Mouse (Mus musculus): ENCODE results near the gene Pmpcb. TPM values are rescaled to one million over a fixed set of nuclear protein-coding genes. Genes with fewer than 3 reads are reported as not detected.

Gene Pmpcb
- polyA plus RNA-seq, 1 experiment from 2014 or later = 131 TPM

DNA sequence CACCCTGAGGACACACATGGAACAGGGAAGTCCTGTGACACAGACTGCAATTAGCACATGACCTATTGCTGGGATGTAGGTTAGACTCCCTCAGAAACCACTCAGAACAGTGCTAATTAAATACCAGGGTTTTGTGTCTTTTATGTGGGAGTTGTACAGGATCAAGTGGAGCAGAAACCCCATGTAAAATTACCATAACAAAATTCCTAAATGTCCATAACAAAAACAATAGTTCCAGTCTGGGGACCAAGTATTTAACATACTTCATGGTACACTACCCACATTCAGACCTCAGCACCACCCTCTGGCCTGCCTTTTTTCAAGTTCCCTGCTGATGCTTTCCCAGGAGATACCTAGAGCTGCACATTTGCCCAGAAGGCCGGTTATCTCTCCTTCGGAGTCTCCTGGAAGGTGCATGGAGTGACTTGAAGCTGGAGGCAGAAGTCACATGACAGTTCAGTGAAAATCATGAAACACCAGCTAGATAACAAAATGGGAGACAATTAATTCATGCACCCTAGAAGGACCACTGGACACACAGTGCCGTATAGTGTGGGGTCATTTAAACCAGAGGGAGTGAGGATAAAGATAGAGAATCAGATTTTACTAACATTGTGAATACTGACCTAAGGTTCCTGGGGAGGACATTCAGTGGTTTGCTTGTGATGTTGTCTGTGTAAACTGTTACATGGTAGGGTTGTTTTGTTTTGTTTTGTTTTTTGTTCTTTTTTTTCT is 4.6 kb upstream of the Pmpcb start:
- WGBS = 63% methylated on average over 3 of the region's 3 CpGs
- H3K27me3 ChIP-seq (replicated peaks) = no peaks in the 10 kb centered on the region
- no peak for ATAC-seq (ENCODE audit: insufficient number of reproducible peaks, low FRiP score)
- H3K27ac ChIP-seq (ENCODE audit: poor library complexity, severe bottlenecking) = peak overlapping the region; percentile 61
- no peaks in the 10 kb centered on the region for H3K9me3 ChIP-seq (replicated peaks)
- H3K36me3 ChIP-seq = no peaks in the 10 kb centered on the region
- H3K9ac ChIP-seq = no peak overlapping the region
- no peak overlapping the region for H3K4me3 ChIP-seq
- H3K4me2 ChIP-seq = no peak overlapping the region
- 0 out of 2 replicates have a peak, but pooled peaks cover 5% of the 10 kb centered on the region for H3K4me1 ChIP-seq (replicated peaks)

DNA sequence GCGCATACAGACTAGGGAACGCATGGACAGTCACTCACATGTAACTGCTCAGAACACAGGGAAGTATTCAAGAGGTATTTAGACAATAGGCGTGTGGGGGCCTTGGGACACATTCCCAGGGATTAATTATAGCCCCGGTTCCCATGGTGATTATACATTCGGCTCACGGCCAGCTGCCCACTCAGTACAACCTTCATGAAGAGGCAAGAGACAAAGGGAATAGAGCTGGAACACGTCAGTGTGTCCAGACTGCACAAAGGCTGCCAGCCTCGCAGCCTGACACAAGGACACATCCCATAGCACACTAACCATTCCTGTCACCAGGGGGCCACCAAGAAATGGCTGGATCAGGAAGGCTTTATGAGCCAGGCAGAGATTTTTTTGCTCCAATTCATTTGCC is 4.0 kb upstream of the Pmpcb start:
- H3K4me3 ChIP-seq = no peak overlapping the region
- H3K27me3 ChIP-seq (replicated peaks) = no peaks in the 10 kb centered on the region
- H3K36me3 ChIP-seq = no peaks in the 10 kb centered on the region
- peaks cover 10% of the 10 kb centered on the region for H3K4me1 ChIP-seq (replicated peaks)
- no peak overlapping the region for H3K4me2 ChIP-seq
- no peak overlapping the region; the same call in 1 of the 2 replicates for H3K9ac ChIP-seq
- 35% methylated on average over 8 of the region's 8 CpGs for WGBS
- H3K9me3 ChIP-seq (replicated peaks) = no peaks in the 10 kb centered on the region
- ATAC-seq (ENCODE audit: insufficient number of reproducible peaks, low FRiP score) = peak; percentile 72
- H3K27ac ChIP-seq (ENCODE audit: poor library complexity, severe bottlenecking) = peak overlapping the region; percentile 61

DNA sequence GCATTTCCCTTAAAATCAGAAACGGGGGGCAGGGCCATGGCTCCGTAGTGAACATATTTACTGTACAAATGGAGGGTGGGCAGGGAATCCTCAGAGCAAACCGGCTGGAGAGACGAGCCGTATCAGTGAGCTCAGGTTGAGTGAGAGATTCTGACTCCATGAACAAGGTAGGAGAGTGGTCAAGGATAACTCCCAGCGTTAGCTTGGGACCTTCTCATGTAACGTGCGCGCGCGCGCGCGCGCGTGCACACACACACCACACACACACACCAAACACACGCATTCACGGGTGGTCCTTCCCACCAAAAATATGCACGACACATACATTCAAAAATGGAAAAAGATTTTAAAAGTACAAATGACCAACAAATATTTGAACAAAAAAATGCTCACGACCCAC is 1.8 kb upstream of the Pmpcb start:
- Histone ChIP-seq H3K27me3 (replicated peaks) (no peaks in the 10 kb centered on the region), H3K9me3 (replicated peaks) (no peaks in the 10 kb centered on the region), H3K9ac (no peak overlapping the region), H3K27ac (ENCODE audit: poor library complexity, severe bottlenecking) (no peak overlapping the region), H3K4me3 (peak overlapping the region; percentile 14), H3K4me1 (replicated peaks) (peaks cover 16% of the 10 kb centered on the region), H3K4me2 (peak overlapping the region; percentile 46), H3K36me3 (peaks cover 12% of the 10 kb centered on the region)
- 78% methylated on average over 20 of the region's 20 CpGs for WGBS
- ATAC-seq (ENCODE audit: insufficient number of reproducible peaks, low FRiP score) = no peak

GRCm38 (mm10) chr5:21735584-21735983 is 1.4 kb upstream of the Pmpcb start:
- ATAC-seq (ENCODE audit: insufficient number of reproducible peaks, low FRiP score) = no peak
- H3K36me3 ChIP-seq = peaks cover 16% of the 10 kb centered on the region
- no peak overlapping the region for H3K9ac ChIP-seq
- 22% methylated on average over 10 of the region's 10 CpGs for WGBS
- H3K27me3 ChIP-seq (replicated peaks) = no peaks in the 10 kb centered on the region
- H3K4me3 ChIP-seq = peak overlapping the region; percentile 14
- H3K9me3 ChIP-seq (replicated peaks) = no peaks in the 10 kb centered on the region
- H3K4me2 ChIP-seq = peak overlapping the region; percentile 46
- H3K4me1 ChIP-seq (replicated peaks) = peaks cover 16% of the 10 kb centered on the region
- H3K27ac ChIP-seq (ENCODE audit: poor library complexity, severe bottlenecking) = no peak overlapping the region

- Histone ChIP-seq H3K27me3 (replicated peaks) (no peaks in the 10 kb centered on the region), H3K36me3 (peaks cover 18% of the 10 kb centered on the region), H3K4me2 (no peak overlapping the region), H3K9ac (no peak overlapping the region), H3K4me1 (replicated peaks) (peaks cover 16% of the 10 kb centered on the region), H3K4me3 (no peak overlapping the region), H3K27ac (ENCODE audit: poor library complexity, severe bottlenecking) (no peak overlapping the region), H3K9me3 (replicated peaks) (no peaks in the 10 kb centered on the region)
- no peak for ATAC-seq (ENCODE audit: insufficient number of reproducible peaks, low FRiP score)
- WGBS = 79% methylated on average over 11 of the region's 11 CpGs
Observed at GRCm38 (mm10) chr5:21736046-21736445, 895 bp upstream of the Pmpcb start.

- peaks cover 14% of the 10 kb centered on the region for H3K4me1 ChIP-seq (replicated peaks)
- no peaks in the 10 kb centered on the region for H3K27me3 ChIP-seq (replicated peaks)
- peaks cover 33% of the 10 kb centered on the region for H3K36me3 ChIP-seq
- H3K4me2 ChIP-seq = peak overlapping the region; percentile 90
- H3K9me3 ChIP-seq (replicated peaks) = no peaks in the 10 kb centered on the region
- WGBS = 24% methylated on average over 10 of the region's 10 CpGs
- H3K4me3 ChIP-seq = peak overlapping the region; percentile 94
- H3K27ac ChIP-seq (ENCODE audit: poor library complexity, severe bottlenecking) = no peak overlapping the region
- peak overlapping the region; percentile 93 for H3K9ac ChIP-seq
- no peak for ATAC-seq (ENCODE audit: insufficient number of reproducible peaks, low FRiP score)
Observed at GRCm38 (mm10) chr5:21737620-21738019, 679 bp downstream of the Pmpcb start.

GRCm38 (mm10) chr5:21739120-21739519 is 2.2 kb downstream of the Pmpcb start:
- no peak for ATAC-seq (ENCODE audit: insufficient number of reproducible peaks, low FRiP score)
- H3K4me3 ChIP-seq = no peak overlapping the region
- no peak overlapping the region for H3K4me2 ChIP-seq
- 88% methylated on average over 11 of the region's 11 CpGs for WGBS
- no peaks in the 10 kb centered on the region for H3K27me3 ChIP-seq (replicated peaks)
- H3K27ac ChIP-seq (ENCODE audit: poor library complexity, severe bottlenecking) = no peak overlapping the region
- peaks cover 48% of the 10 kb centered on the region for H3K36me3 ChIP-seq
- H3K4me1 ChIP-seq (replicated peaks) = peaks cover 11% of the 10 kb centered on the region
- H3K9ac ChIP-seq = no peak overlapping the region
- no peaks in the 10 kb centered on the region for H3K9me3 ChIP-seq (replicated peaks)

DNA sequence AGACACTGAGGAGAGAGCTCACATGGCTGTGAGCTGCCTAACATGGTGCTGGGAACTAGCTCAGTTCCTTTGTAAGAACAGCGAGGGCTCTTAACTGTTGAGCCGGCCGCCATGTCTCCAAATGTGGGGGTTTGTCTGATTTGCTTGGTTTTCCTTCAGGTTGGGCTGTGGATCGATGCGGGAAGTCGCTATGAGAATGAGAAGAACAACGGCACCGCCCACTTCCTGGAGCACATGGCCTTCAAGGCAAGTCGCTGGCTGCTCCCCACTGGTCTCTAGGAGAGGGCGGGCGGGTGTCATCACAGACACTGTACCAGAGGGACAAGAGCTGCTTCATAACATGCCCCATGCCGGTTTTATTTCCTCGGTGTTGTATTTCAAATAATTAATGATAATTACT is 2.9 kb downstream of the Pmpcb start:
- H3K4me3 ChIP-seq = no peak overlapping the region
- no peak overlapping the region for H3K27ac ChIP-seq (ENCODE audit: poor library complexity, severe bottlenecking)
- no peak overlapping the region for H3K4me2 ChIP-seq
- H3K4me1 ChIP-seq (replicated peaks) = peaks cover 11% of the 10 kb centered on the region
- no peak for ATAC-seq (ENCODE audit: insufficient number of reproducible peaks, low FRiP score)
- no peaks in the 10 kb centered on the region for H3K27me3 ChIP-seq (replicated peaks)
- no peaks in the 10 kb centered on the region for H3K9me3 ChIP-seq (replicated peaks)
- WGBS = 89% methylated on average over 13 of the region's 13 CpGs
- H3K9ac ChIP-seq = no peak overlapping the region
- H3K36me3 ChIP-seq = peaks cover 56% of the 10 kb centered on the region

DNA sequence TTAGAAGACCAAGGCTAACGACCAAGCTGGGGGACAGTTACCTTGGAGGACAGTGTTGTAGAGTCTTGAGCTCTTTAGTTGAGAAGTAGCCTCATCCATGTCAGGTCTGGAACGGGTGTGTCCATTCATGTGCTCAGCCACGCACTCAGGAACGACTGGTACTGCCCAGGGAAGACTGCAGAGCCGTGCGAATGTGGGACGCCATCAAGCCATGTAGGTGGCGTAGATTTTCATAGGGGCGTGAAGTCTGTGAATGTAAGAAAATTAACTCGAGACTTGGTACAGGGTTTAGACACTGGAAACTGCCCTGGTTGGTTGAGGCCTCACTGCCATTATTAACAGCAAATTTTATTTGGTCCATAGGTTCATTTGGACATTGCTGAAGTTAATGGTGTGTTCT is 6.7 kb downstream of the Pmpcb start:
- WGBS = 92% methylated on average over 10 of the region's 10 CpGs
- no peak overlapping the region for H3K27ac ChIP-seq (ENCODE audit: poor library complexity, severe bottlenecking)
- H3K27me3 ChIP-seq (replicated peaks) = no peaks in the 10 kb centered on the region
- peaks cover 91% of the 10 kb centered on the region for H3K36me3 ChIP-seq
- H3K4me3 ChIP-seq = no peak overlapping the region
- no peaks in the 10 kb centered on the region for H3K9me3 ChIP-seq (replicated peaks)
- ATAC-seq (ENCODE audit: insufficient number of reproducible peaks, low FRiP score) = no peak
- no peaks in the 10 kb centered on the region for H3K4me1 ChIP-seq (replicated peaks)
- H3K4me2 ChIP-seq = no peak overlapping the region
- H3K9ac ChIP-seq = no peak overlapping the region

DNA sequence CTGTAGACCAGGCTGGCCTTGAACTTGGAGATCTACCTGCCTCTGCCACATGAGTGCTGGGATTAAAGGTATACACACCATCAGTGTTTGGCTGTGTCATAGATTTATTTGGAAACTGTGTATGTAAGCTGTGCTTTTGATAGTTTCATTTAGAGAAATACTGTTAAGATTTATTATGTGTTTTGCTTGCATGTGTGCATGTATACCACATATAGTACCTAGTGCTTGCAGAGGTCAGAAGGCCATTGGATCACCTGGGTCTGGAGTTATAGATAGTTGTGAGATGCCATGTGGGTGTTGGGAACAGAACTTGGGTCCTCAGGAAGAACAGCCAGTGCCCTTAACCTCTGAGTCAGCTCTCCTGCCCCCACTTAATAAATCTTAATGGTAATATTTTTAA is 7.7 kb downstream of the Pmpcb start:
- no peak for ATAC-seq (ENCODE audit: insufficient number of reproducible peaks, low FRiP score)
- Histone ChIP-seq H3K4me3 (no peak overlapping the region), H3K36me3 (peaks cover 93% of the 10 kb centered on the region), H3K9me3 (replicated peaks) (no peaks in the 10 kb centered on the region), H3K4me2 (no peak overlapping the region), H3K27ac (ENCODE audit: poor library complexity, severe bottlenecking) (no peak overlapping the region), H3K27me3 (replicated peaks) (no peaks in the 10 kb centered on the region), H3K4me1 (replicated peaks) (no peaks in the 10 kb centered on the region), H3K9ac (no peak overlapping the region)

DNA sequence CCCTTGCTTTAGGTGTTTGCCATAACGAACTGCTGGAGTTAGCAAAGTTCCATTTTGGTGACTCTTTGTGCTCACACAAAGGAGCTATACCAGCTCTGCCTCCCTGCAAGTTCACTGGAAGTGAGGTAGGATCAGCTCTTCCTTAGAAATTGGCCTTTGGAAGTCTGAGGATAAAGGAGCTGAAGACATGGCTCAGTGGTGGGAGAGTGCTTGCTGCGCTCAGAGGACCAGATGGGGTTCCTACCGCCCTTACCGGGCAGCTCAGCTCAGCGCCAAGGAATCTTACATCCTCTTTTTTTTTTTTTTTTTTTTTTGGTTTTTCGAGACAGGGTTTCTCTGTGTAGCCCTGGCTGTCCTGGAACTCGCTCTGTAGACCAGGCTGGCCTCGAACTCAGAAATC is 9.0 kb downstream of the Pmpcb start:
- Histone ChIP-seq H3K4me1 (replicated peaks) (no peaks in the 10 kb centered on the region), H3K27ac (ENCODE audit: poor library complexity, severe bottlenecking) (no peak overlapping the region), H3K4me2 (no peak overlapping the region), H3K4me3 (no peak overlapping the region), H3K9ac (no peak overlapping the region), H3K27me3 (replicated peaks) (no peaks in the 10 kb centered on the region), H3K36me3 (peaks cover 98% of the 10 kb centered on the region), H3K9me3 (replicated peaks) (no peaks in the 10 kb centered on the region)
- 91% methylated on average over 7 of the region's 8 CpGs for WGBS
- no peak for ATAC-seq (ENCODE audit: insufficient number of reproducible peaks, low FRiP score)

DNA sequence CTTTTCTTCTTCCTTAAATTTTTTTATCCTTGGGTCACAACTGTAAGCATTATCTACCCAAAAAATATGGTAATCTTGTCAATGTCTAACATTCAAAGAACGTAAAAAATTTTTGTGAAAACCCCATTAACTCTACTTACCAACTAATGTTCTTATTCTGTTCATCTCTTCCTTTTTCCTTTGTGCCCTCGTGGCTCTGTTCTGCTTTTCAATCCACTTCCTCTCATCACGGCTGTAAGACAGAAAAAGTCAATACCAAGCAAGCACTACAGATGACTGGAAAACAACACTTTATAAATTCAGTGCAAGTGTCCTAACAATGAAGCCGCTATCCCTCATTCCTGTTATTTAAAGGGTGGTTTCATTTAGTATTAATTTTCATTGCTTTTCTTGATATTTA is 31.6 kb downstream of the Pmpcb start:
- ATAC-seq (ENCODE audit: insufficient number of reproducible peaks, low FRiP score) = no peak
- Histone ChIP-seq H3K36me3 (peaks cover 66% of the 10 kb centered on the region), H3K4me2 (no peak overlapping the region), H3K9ac (no peak overlapping the region), H3K27me3 (replicated peaks) (no peaks in the 10 kb centered on the region), H3K27ac (ENCODE audit: poor library complexity, severe bottlenecking) (no peak overlapping the region), H3K9me3 (replicated peaks) (no peaks in the 10 kb centered on the region), H3K4me3 (no peak overlapping the region), H3K4me1 (replicated peaks) (no peaks in the 10 kb centered on the region)
- 86% methylated on average over 4 of the region's 4 CpGs for WGBS
